ENCODE assay signal across 17 mouse cellular contexts in genomic region chr14:12188352-12188751, GRCm38 (mm10).
DNase-seq lines count a peak whose midpoint lies in the region; ATAC-seq and TF ChIP-seq lines count a peak whose summit lies in the region.
"Had no signal": no experiment of that assay in that cellular context is flagged by ENCODE, and none has a peak within 500 bp of the region (broad histone marks: within the 10 kb centered on the region; RNA-seq: fewer than 3 reads in every experiment).

No protein-coding gene starts in this region.

- H3K27ac ChIP-seq in heart, embryonic 10.5 days: no peak overlapping the region
- H3K27ac ChIP-seq in kidney, postnatal 0 days: peak overlapping the region; percentile 79
- peak overlapping the region; percentile 91 for H3K27ac ChIP-seq in forebrain, embryonic 12.5 days
- H3K27ac ChIP-seq in limb, embryonic 12.5 days: peak overlapping the region; percentile 72
- no peak overlapping the region for H3K27ac ChIP-seq in liver, postnatal 0 days (ENCODE audit: low read depth)
- H3K27ac ChIP-seq: neural tube, embryonic 12.5 days had no signal

- no peak for TF ChIP-seq EP300 in liver, postnatal 0 days (IDR thresholded peaks at IDR 0.05; ENCODE audit: low read depth)

- DNase-seq in heart, embryonic 10.5 days (ENCODE audit: low spot score): peak; percentile 5
- no peak for DNase-seq in heart, adult 18-20 months
- DNase-seq in kidney, postnatal 0 days (ENCODE audit: low spot score): peak; percentile 78
- no peak for DNase-seq in kidney, postnatal 36 days
- DNase-seq in liver, postnatal 0 days: no peak
- DNase-seq in urinary bladder, adult 2 months (ENCODE audit: low spot score): no peak
- DNase-seq: cerebellum, adult 11 months; cerebellum, postnatal 25 days; gastrocnemius, postnatal 14 days; heart, postnatal 10 days; right cerebral cortex, postnatal 25 days had no signal

- H3K36me3 ChIP-seq in heart, embryonic 10.5 days: no peaks in the 10 kb centered on the region
- H3K36me3 ChIP-seq in kidney, postnatal 0 days (ENCODE audit: insufficient read depth, low read length): no peaks in the 10 kb centered on the region
- no peaks in the 10 kb centered on the region for H3K36me3 ChIP-seq in forebrain, embryonic 12.5 days (replicated peaks)
- no peaks in the 10 kb centered on the region for H3K36me3 ChIP-seq in limb, embryonic 12.5 days
- no peaks in the 10 kb centered on the region for H3K36me3 ChIP-seq in liver, postnatal 0 days (replicated peaks; ENCODE audit: insufficient read depth, low read length)
- H3K36me3 ChIP-seq: neural tube, embryonic 12.5 days had no signal

- H3K9ac ChIP-seq in kidney, postnatal 0 days (ENCODE audit: low read depth, low read length): no peak overlapping the region
- H3K9ac ChIP-seq in forebrain, embryonic 12.5 days: no peak overlapping the region
- H3K9ac ChIP-seq in limb, embryonic 12.5 days (replicated peaks): no peak overlapping the region
- no peak overlapping the region for H3K9ac ChIP-seq in liver, postnatal 0 days (replicated peaks)
- H3K9ac ChIP-seq: neural tube, embryonic 12.5 days had no signal

- H3K9me3 ChIP-seq in heart, embryonic 10.5 days: no peaks in the 10 kb centered on the region
- no peaks in the 10 kb centered on the region for H3K9me3 ChIP-seq in kidney, postnatal 0 days (replicated peaks; ENCODE audit: low read length)
- no peaks in the 10 kb centered on the region for H3K9me3 ChIP-seq in forebrain, embryonic 12.5 days
- no peaks in the 10 kb centered on the region for H3K9me3 ChIP-seq in limb, embryonic 12.5 days
- no peaks in the 10 kb centered on the region for H3K9me3 ChIP-seq in liver, postnatal 0 days (ENCODE audit: low read length)
- H3K9me3 ChIP-seq: neural tube, embryonic 12.5 days had no signal

- H3K4me3 ChIP-seq in heart, embryonic 10.5 days: no peak overlapping the region
- H3K4me3 ChIP-seq in kidney, postnatal 0 days (replicated peaks; ENCODE audit: low read depth, low read length): no peak overlapping the region
- H3K4me3 ChIP-seq in forebrain, embryonic 12.5 days (replicated peaks): no peak overlapping the region
- H3K4me3 ChIP-seq in limb, embryonic 12.5 days (replicated peaks): no peak overlapping the region
- no peak overlapping the region for H3K4me3 ChIP-seq in liver, postnatal 0 days (ENCODE audit: low read depth, low read length)
- H3K4me3 ChIP-seq: neural tube, embryonic 12.5 days had no signal

- peaks cover 6% of the 10 kb centered on the region; the same call in 1 of the 2 replicates for H3K4me1 ChIP-seq in heart, embryonic 10.5 days
- H3K4me1 ChIP-seq in kidney, postnatal 0 days (replicated peaks; ENCODE audit: insufficient read depth, low read length): peaks cover 10% of the 10 kb centered on the region
- peaks cover 65% of the 10 kb centered on the region for H3K4me1 ChIP-seq in forebrain, embryonic 12.5 days
- H3K4me1 ChIP-seq in limb, embryonic 12.5 days (replicated peaks): peaks cover 31% of the 10 kb centered on the region
- no peaks in the 10 kb centered on the region for H3K4me1 ChIP-seq in liver, postnatal 0 days (ENCODE audit: insufficient read depth)

- TF ChIP-seq CTCF in kidney, postnatal 0 days (IDR thresholded peaks at IDR 0.05; ENCODE audit: low read depth): no peak
- TF ChIP-seq CTCF in liver, postnatal 0 days (IDR thresholded peaks at IDR 0.05; ENCODE audit: low read depth): no peak

- no peak overlapping the region for H3K4me2 ChIP-seq in kidney, postnatal 0 days (ENCODE audit: low read length)
- no peak overlapping the region for H3K4me2 ChIP-seq in forebrain, embryonic 12.5 days
- H3K4me2 ChIP-seq in limb, embryonic 12.5 days: no peak overlapping the region
- H3K4me2 ChIP-seq in liver, postnatal 0 days (ENCODE audit: low read depth, low read length): no peak overlapping the region
- H3K4me2 ChIP-seq: neural tube, embryonic 12.5 days had no signal

- H3K27me3 ChIP-seq in heart, embryonic 10.5 days (ENCODE audit: insufficient read depth, poor library complexity, severe bottlenecking): no peaks in the 10 kb centered on the region
- no peaks in the 10 kb centered on the region for H3K27me3 ChIP-seq in kidney, postnatal 0 days (ENCODE audit: insufficient read depth, low read length)
- peaks cover 4% of the 10 kb centered on the region; the same call in 1 of the 2 replicates for H3K27me3 ChIP-seq in forebrain, embryonic 12.5 days
- no peaks in the 10 kb centered on the region for H3K27me3 ChIP-seq in limb, embryonic 12.5 days
- no peaks in the 10 kb centered on the region for H3K27me3 ChIP-seq in liver, postnatal 0 days (ENCODE audit: insufficient read depth, low read length)
- H3K27me3 ChIP-seq: CH12.LX; neural tube, embryonic 12.5 days had no signal

- WGBS in heart, embryonic 10.5 days: 74% methylated on average over 4 of the region's 4 CpGs
- 10% methylated on average over 4 of the region's 4 CpGs for WGBS in kidney, postnatal 0 days
- WGBS in forebrain, embryonic 12.5 days: 28% methylated on average over 4 of the region's 4 CpGs
- 15% methylated on average over 4 of the region's 4 CpGs for WGBS in limb, embryonic 12.5 days
- WGBS in liver, postnatal 0 days (ENCODE audit: insufficient replicate concordance): 58% methylated on average over 4 of the region's 4 CpGs

- ATAC-seq in kidney, postnatal 0 days (replicated peaks; ENCODE audit: low FRiP score, low read depth): peak; percentile 71; the same call in 1 of the 2 replicates
- ATAC-seq in forebrain, embryonic 12.5 days (ENCODE audit: low FRiP score): no peak
- ATAC-seq in limb, embryonic 12.5 days (ENCODE audit: insufficient number of reproducible peaks, insufficient read depth, low FRiP score, low TSS enrichment, low read depth): peak; percentile 35; the same call in 1 of the 2 replicates
- no peak for ATAC-seq in liver, postnatal 0 days
- ATAC-seq: lung, postnatal 0 days; midbrain, embryonic 16.5 days had no signal

Comparison
In these comparisons a context has a peak if more than half of its experiments do, and no peak if none do; other contexts are left out.
1. DNase-seq: peak in heart, embryonic 10.5 days (single experiment) and kidney, postnatal 0 days (single experiment); none in heart, adult 18-20 months (0 of 2), kidney, postnatal 36 days (0 of 2), liver, postnatal 0 days (single experiment) and urinary bladder, adult 2 months (single experiment).
2. H3K27ac ChIP-seq: peak in kidney, postnatal 0 days (single experiment), forebrain, embryonic 12.5 days (single experiment) and limb, embryonic 12.5 days (single experiment); none in heart, embryonic 10.5 days (single experiment) and liver, postnatal 0 days (single experiment).
3. ATAC-seq: peak in kidney, postnatal 0 days (single experiment) and limb, embryonic 12.5 days (single experiment); none in forebrain, embryonic 12.5 days (single experiment) and liver, postnatal 0 days (single experiment).